9 mouse cellular contexts compared by ENCODE assay signal in genomic region chrX:76123355-76123754, GRCm38 (mm10).
A peak's percentile ranks its signal among the peaks of the same experiment; 100 is the strongest.
DNase-seq lines count a peak whose midpoint lies in the region; ATAC-seq lines count a peak whose summit lies in the region.
"Had no signal": no experiment of that assay in that cellular context is flagged by ENCODE, and none has a peak within 500 bp of the region (broad histone marks: within the 10 kb centered on the region; RNA-seq: fewer than 3 reads in every experiment).

No protein-coding gene starts in this region.

- no peak overlapping the region for H3K9ac ChIP-seq in hindbrain, embryonic 12.5 days
- H3K9ac ChIP-seq in hindbrain, embryonic 11.5 days (ENCODE audit: low read depth, low read length), result no peak overlapping the region
- no peak overlapping the region for H3K9ac ChIP-seq in hindbrain, embryonic 16.5 days (ENCODE audit: low read depth, low read length)
- H3K9ac ChIP-seq: limb, embryonic 12.5 days had no signal

- no peak overlapping the region for H3K27ac ChIP-seq in hindbrain, embryonic 12.5 days
- no peak overlapping the region for H3K27ac ChIP-seq in hindbrain, embryonic 11.5 days (ENCODE audit: low read depth, low read length)
- H3K27ac ChIP-seq in hindbrain, embryonic 16.5 days (ENCODE audit: low read depth, low read length), result no peak overlapping the region
- H3K27ac ChIP-seq: limb, embryonic 12.5 days had no signal

- peak; percentile 56; the same call in 1 of the 2 replicates for ATAC-seq in hindbrain, embryonic 12.5 days (ENCODE audit: low FRiP score)
- ATAC-seq in hindbrain, embryonic 11.5 days (ENCODE audit: low FRiP score), result no peak
- peak; percentile 37; the same call in 1 of the 2 replicates for ATAC-seq in hindbrain, embryonic 16.5 days

- no peak for DNase-seq in hindbrain, embryonic 11.5 days (ENCODE audit: low spot score)
- peak; percentile 43 for DNase-seq in testis, postnatal 10 days (ENCODE audit: low spot score)
- no peak for DNase-seq in testis, postnatal 14 days (ENCODE audit: low spot score)
- DNase-seq in left cerebral cortex, adult 18-20 months (ENCODE audit: low spot score in 2 of 2), result no peak
- DNase-seq in frontal cortex, postnatal 10 days (ENCODE audit: low spot score in 2 of 2), result no peak
- DNase-seq: thymus, postnatal 36 days had no signal

- H3K27me3 ChIP-seq in hindbrain, embryonic 12.5 days, result no peaks in the 10 kb centered on the region
- no peaks in the 10 kb centered on the region for H3K27me3 ChIP-seq in hindbrain, embryonic 11.5 days (ENCODE audit: control insufficient read depth, insufficient read depth, low read length)
- H3K27me3 ChIP-seq in hindbrain, embryonic 16.5 days (replicated peaks; ENCODE audit: control insufficient read depth, insufficient read depth, low read length), result no peaks in the 10 kb centered on the region
- H3K27me3 ChIP-seq: limb, embryonic 12.5 days had no signal

- no peaks in the 10 kb centered on the region for H3K36me3 ChIP-seq in hindbrain, embryonic 12.5 days
- H3K36me3 ChIP-seq in hindbrain, embryonic 11.5 days (ENCODE audit: control insufficient read depth, insufficient read depth, low read length), result no peaks in the 10 kb centered on the region
- H3K36me3 ChIP-seq in hindbrain, embryonic 16.5 days (ENCODE audit: control insufficient read depth, insufficient read depth, low read length), result no peaks in the 10 kb centered on the region
- H3K36me3 ChIP-seq: limb, embryonic 12.5 days had no signal

- H3K4me3 ChIP-seq in hindbrain, embryonic 12.5 days, result no peak overlapping the region
- no peak overlapping the region for H3K4me3 ChIP-seq in hindbrain, embryonic 11.5 days (ENCODE audit: low read depth, low read length)
- no peak overlapping the region for H3K4me3 ChIP-seq in hindbrain, embryonic 16.5 days (ENCODE audit: low read length)
- H3K4me3 ChIP-seq: limb, embryonic 12.5 days had no signal

- H3K4me1 ChIP-seq in hindbrain, embryonic 12.5 days, result no peaks in the 10 kb centered on the region
- H3K4me1 ChIP-seq in hindbrain, embryonic 11.5 days (replicated peaks; ENCODE audit: control insufficient read depth, insufficient read depth, low read length), result no peaks in the 10 kb centered on the region
- no peaks in the 10 kb centered on the region for H3K4me1 ChIP-seq in hindbrain, embryonic 16.5 days (ENCODE audit: control insufficient read depth, insufficient read depth, low read depth, low read length)
- H3K4me1 ChIP-seq: limb, embryonic 12.5 days had no signal

- no peak overlapping the region for H3K4me2 ChIP-seq in hindbrain, embryonic 12.5 days (replicated peaks)
- no peak overlapping the region for H3K4me2 ChIP-seq in hindbrain, embryonic 11.5 days (replicated peaks; ENCODE audit: low read depth, low read length)
- H3K4me2 ChIP-seq in hindbrain, embryonic 16.5 days (ENCODE audit: low read length), result no peak overlapping the region
- H3K4me2 ChIP-seq: limb, embryonic 12.5 days had no signal

- no peaks in the 10 kb centered on the region for H3K9me3 ChIP-seq in hindbrain, embryonic 12.5 days (replicated peaks)
- H3K9me3 ChIP-seq in hindbrain, embryonic 11.5 days (ENCODE audit: control insufficient read depth, low read length), result no peaks in the 10 kb centered on the region
- no peaks in the 10 kb centered on the region for H3K9me3 ChIP-seq in hindbrain, embryonic 16.5 days (ENCODE audit: control insufficient read depth, low read length)
- H3K9me3 ChIP-seq: limb, embryonic 12.5 days had no signal

- 51% methylated on average over 2 of the region's 2 CpGs for WGBS in hindbrain, embryonic 12.5 days
- 47% methylated on average over 2 of the region's 2 CpGs for WGBS in hindbrain, embryonic 11.5 days
- 43% methylated on average over 2 of the region's 2 CpGs for WGBS in hindbrain, embryonic 16.5 days
